Mouse (Mus musculus) neural tube, embryonic 14.5 days (tissue): ENCODE data around the gene Atg7. TPM values are rescaled to one million over a fixed set of nuclear protein-coding genes. Genes with fewer than 3 reads are reported as not detected.

Experiments
- ATAC-seq: fragments of 200-750 bp; cut with Nextera tagmentation; 2 replicates; pipeline ENCODE4 v1.8.0; 2017; ENCODE audit warnings: low read depth, mild to moderate bottlenecking, moderate TSS enrichment, moderate library complexity
- H3K27ac ChIP-seq: fragments of 300-500 bp; sonication (generic); 2 replicates; pipeline ENCODE4 v1.5.1; 2014; ENCODE audit warnings: low read depth, mild to moderate bottlenecking, control low read depth, low read length, moderate library complexity, mixed read lengths
- H3K27me3 ChIP-seq: fragments of 300-500 bp; sonication (generic); 2 replicates; pipeline ENCODE4 v1.6.1; 2014; ENCODE audit warnings: low read length; ENCODE audit not compliant: control insufficient read depth, insufficient read depth
- H3K36me3 ChIP-seq: fragments of 300-500 bp; sonication (generic); 2 replicates; pipeline ENCODE4 v1.6.1; 2014; ENCODE audit warnings: low read length, mixed read lengths; ENCODE audit not compliant: control insufficient read depth, insufficient read depth
- H3K4me1 ChIP-seq: fragments of 300-500 bp; sonication (generic); 2 replicates; pipeline ENCODE4 v1.6.1; 2014; ENCODE audit warnings: low read length; ENCODE audit not compliant: control insufficient read depth, insufficient read depth
- H3K4me2 ChIP-seq: fragments of 300-500 bp; sonication (generic); 2 replicates; pipeline ENCODE4 v1.6.1; 2014; ENCODE audit warnings: mild to moderate bottlenecking, low read depth, low read length, control low read depth
- H3K4me3 ChIP-seq: fragments of 300-500 bp; sonication (generic); 2 replicates; pipeline ENCODE4 v1.5.1; 2014; ENCODE audit warnings: low read depth, low read length, control low read depth, mixed read lengths
- H3K9ac ChIP-seq: fragments of 300-500 bp; sonication (generic); replicated peaks from 2 replicates; pipeline ENCODE4 v1.6.1; 2014; ENCODE audit warnings: low read depth, mild to moderate bottlenecking, control low read depth, low read length, mixed read lengths
- H3K9me3 ChIP-seq: fragments of 300-500 bp; sonication (generic); 2 replicates; pipeline ENCODE4 v1.6.1; 2016; ENCODE audit warnings: low read length; ENCODE audit not compliant: control insufficient read depth
- WGBS: fragments of 180-500 bp; shearing (Covaris S2); extraction: QIAGEN DNeasy Blood & Tissue Kit; methylation state at CpG from one replicate; pipeline ENCODE4 v1.1.7; 2014; 5-methylcytosine and 5-hydroxymethylcytosine counted together
- polyA plus RNA-seq: library from polyadenylated mRNA; unstranded; fragments of >200 nt; fragmentation: Nextera tagmentation; extraction: Ambion mirVana; gene quantifications from 2 replicates; pipeline ENCODE4 v1.2.1, GENCODE M21; 2014

Gene Atg7
- polyA plus RNA-seq, 1 experiment from 2014 or later, result 15.7 TPM

GRCm38 (mm10) chr6:114904233-114904632, 261.3 kb downstream of the Atg7 start:
- Histone ChIP-seq H3K9ac (no peak overlapping the region), H3K4me3 (no peak overlapping the region), H3K9me3 (no peaks in the 10 kb centered on the region), H3K4me1 (peaks cover 35% of the 10 kb centered on the region), H3K4me2 (no peak overlapping the region), H3K36me3 (no peaks in the 10 kb centered on the region), H3K27me3 (no peaks in the 10 kb centered on the region), H3K27ac (no peak overlapping the region)
- no peak for ATAC-seq
- 83% methylated on average over 6 of the region's 6 CpGs for WGBS

- peaks cover 33% of the 10 kb centered on the region for H3K4me1 ChIP-seq
Measured at GRCm38 (mm10) chr6:114904818-114905217, 261.9 kb downstream of the Atg7 start.

GRCm38 (mm10) chr6:114905253-114906028, 262.5 kb downstream of the Atg7 start:
- 69% methylated on average over 8 of the region's 8 CpGs for WGBS
- ATAC-seq, result no peak
- Histone ChIP-seq H3K4me3 (no peak overlapping the region), H3K4me1 (peaks cover 30% of the 10 kb centered on the region), H3K9ac (no peak overlapping the region), H3K4me2 (no peak overlapping the region), H3K9me3 (no peaks in the 10 kb centered on the region), H3K27me3 (no peaks in the 10 kb centered on the region), H3K36me3 (no peaks in the 10 kb centered on the region), H3K27ac (no peak overlapping the region)

More at GRCm38 (mm10) chr6:114904818-114905217, 261.9 kb downstream of the Atg7 start:
- Histone ChIP-seq H3K9me3 (no peaks in the 10 kb centered on the region), H3K36me3 (no peaks in the 10 kb centered on the region), H3K4me2 (no peak overlapping the region), H3K4me3 (no peak overlapping the region), H3K27ac (no peak overlapping the region), H3K9ac (no peak overlapping the region), H3K27me3 (no peaks in the 10 kb centered on the region)
- 86% methylated on average over 3 of the region's 3 CpGs for WGBS
- ATAC-seq, result no peak

GRCm38 (mm10) chr6:114906209-114906608, 263.3 kb downstream of the Atg7 start:
- H3K4me2 ChIP-seq, result no peak overlapping the region
- no peak overlapping the region for H3K4me3 ChIP-seq
- no peaks in the 10 kb centered on the region for H3K9me3 ChIP-seq
- peaks cover 27% of the 10 kb centered on the region for H3K4me1 ChIP-seq
- no peak overlapping the region for H3K27ac ChIP-seq
- no peaks in the 10 kb centered on the region for H3K36me3 ChIP-seq
- no peak for ATAC-seq
- H3K9ac ChIP-seq, result no peak overlapping the region
- 67% methylated on average over 5 of the region's 5 CpGs for WGBS
- no peaks in the 10 kb centered on the region for H3K27me3 ChIP-seq

GRCm38 (mm10) chr6:114907459-114907858, 264.6 kb downstream of the Atg7 start:
- no peak for ATAC-seq
- peaks cover 22% of the 10 kb centered on the region for H3K4me1 ChIP-seq
- H3K27ac ChIP-seq, result no peak overlapping the region
- no peak overlapping the region for H3K4me2 ChIP-seq
- no peaks in the 10 kb centered on the region for H3K36me3 ChIP-seq
- H3K9me3 ChIP-seq, result no peaks in the 10 kb centered on the region
- no peak overlapping the region for H3K4me3 ChIP-seq
- WGBS, result 97% methylated on average over 6 of the region's 6 CpGs
- no peaks in the 10 kb centered on the region for H3K27me3 ChIP-seq
- H3K9ac ChIP-seq, result no peak overlapping the region

- H3K4me1 ChIP-seq, result peaks cover 29% of the 10 kb centered on the region
- no peak overlapping the region for H3K9ac ChIP-seq
- 89% methylated on average over 7 of the region's 7 CpGs for WGBS
- H3K4me2 ChIP-seq, result no peak overlapping the region
- no peaks in the 10 kb centered on the region for H3K27me3 ChIP-seq
- no peak for ATAC-seq
- H3K27ac ChIP-seq, result no peak overlapping the region
- no peak overlapping the region for H3K4me3 ChIP-seq
- H3K36me3 ChIP-seq, result no peaks in the 10 kb centered on the region
- H3K9me3 ChIP-seq, result no peaks in the 10 kb centered on the region
Measured at GRCm38 (mm10) chr6:114909801-114910200, 266.9 kb downstream of the Atg7 start.

Other genes with a start within 250 kb of the Atg7 start
- gene Hrh1, start 245.2 kb upstream of the Atg7 start, polyA plus RNA-seq, result 0.18 and 0.35 TPM in 2 replicates